ENCODE assay signal across 28 mouse cellular contexts in genomic region chr9:118179136-118180025, GRCm38 (mm10). TPM values are rescaled to one million over a fixed set of nuclear protein-coding genes. Genes with fewer than 3 reads are reported as not detected.
DNase-seq lines count a peak whose midpoint lies in the region; ATAC-seq and TF ChIP-seq lines count a peak whose summit lies in the region.
"Had no signal": no experiment of that assay in that cellular context is flagged by ENCODE, and none has a peak within 500 bp of the region (broad histone marks: within the 10 kb centered on the region; RNA-seq: fewer than 3 reads in every experiment).

No protein-coding gene starts in this region.

- H3K4me3 ChIP-seq in hindbrain, postnatal 0 days (ENCODE audit: low read length) = no peak overlapping the region
- no peak overlapping the region for H3K4me3 ChIP-seq in hindbrain, embryonic 12.5 days
- H3K4me3 ChIP-seq in hindbrain, embryonic 13.5 days = no peak overlapping the region
- H3K4me3 ChIP-seq: embryonic facial prominence, embryonic 12.5 days; heart, embryonic 12.5 days; hindbrain, embryonic 15.5 days; intestine, embryonic 15.5 days; left cerebral cortex, adult 2 months; liver, embryonic 12.5 days; neural tube, embryonic 13.5 days had no signal

- intact Hi-C loops in gastrocnemius, postnatal 36 days (cut with DNase I) = no loop called here

- 71% methylated on average over 18 of the region's 18 CpGs for WGBS in hindbrain, postnatal 0 days
- 88% methylated on average over 18 of the region's 18 CpGs for WGBS in hindbrain, embryonic 12.5 days
- WGBS in hindbrain, embryonic 13.5 days = 88% methylated on average over 18 of the region's 18 CpGs

- no peaks in the 10 kb centered on the region for H3K36me3 ChIP-seq in hindbrain, postnatal 0 days (ENCODE audit: insufficient read depth, low read length)
- H3K36me3 ChIP-seq in hindbrain, embryonic 12.5 days = no peaks in the 10 kb centered on the region
- no peaks in the 10 kb centered on the region for H3K36me3 ChIP-seq in hindbrain, embryonic 13.5 days
- H3K36me3 ChIP-seq: embryonic facial prominence, embryonic 12.5 days; heart, embryonic 12.5 days; hindbrain, embryonic 15.5 days; intestine, embryonic 15.5 days; liver, embryonic 12.5 days; neural tube, embryonic 13.5 days had no signal

- no peaks in the 10 kb centered on the region for H3K9me3 ChIP-seq in hindbrain, postnatal 0 days (ENCODE audit: low read length)
- no peaks in the 10 kb centered on the region for H3K9me3 ChIP-seq in hindbrain, embryonic 12.5 days (replicated peaks)
- H3K9me3 ChIP-seq in hindbrain, embryonic 13.5 days = no peaks in the 10 kb centered on the region
- H3K9me3 ChIP-seq: embryonic facial prominence, embryonic 12.5 days; heart, embryonic 12.5 days; hindbrain, embryonic 15.5 days; intestine, embryonic 15.5 days; liver, embryonic 12.5 days; neural tube, embryonic 13.5 days had no signal

- DNase-seq in hindbrain, postnatal 0 days (ENCODE audit: low spot score) = peak; percentile 29
- DNase-seq in cerebellum, adult 11 months = peak; percentile 52
- peak; percentile 61 to 65 for DNase-seq in cerebellum, adult 18-20 months
- DNase-seq in cerebellum, postnatal 10 days = peak; percentile 60 to 66
- DNase-seq in gastrocnemius, postnatal 36 days = no peak
- no peak for DNase-seq in layer of hippocampus, postnatal 14 days (ENCODE audit: low spot score in 2 of 2)
- DNase-seq: adrenal gland, postnatal 25 days; B cell, adult 2 months; embryo, embryonic 11 days; forebrain, postnatal 0 days; gastrocnemius, postnatal 14 days; heart, adult 18-20 months; heart, postnatal 4 days; kidney, adult 8-10 months; liver, postnatal 0 days; lung, postnatal 36 days; right cerebral cortex, postnatal 14 days had no signal

- H3K9ac ChIP-seq in hindbrain, postnatal 0 days (replicated peaks; ENCODE audit: low read length) = no peak overlapping the region
- H3K9ac ChIP-seq in hindbrain, embryonic 12.5 days = no peak overlapping the region
- no peak overlapping the region for H3K9ac ChIP-seq in hindbrain, embryonic 13.5 days
- H3K9ac ChIP-seq: embryonic facial prominence, embryonic 12.5 days; forebrain, postnatal 0 days; heart, embryonic 12.5 days; hindbrain, embryonic 15.5 days; intestine, embryonic 15.5 days; liver, embryonic 12.5 days; liver, postnatal 0 days; neural tube, embryonic 13.5 days had no signal

- TF ChIP-seq CTCF in hindbrain, postnatal 0 days (IDR thresholded peaks at IDR 0.05; ENCODE audit: low read depth) = no peak

- H3K4me1 ChIP-seq in hindbrain, postnatal 0 days (ENCODE audit: insufficient read depth, low read length) = no peaks in the 10 kb centered on the region
- no peaks in the 10 kb centered on the region for H3K4me1 ChIP-seq in hindbrain, embryonic 12.5 days
- H3K4me1 ChIP-seq in hindbrain, embryonic 13.5 days (replicated peaks) = no peaks in the 10 kb centered on the region
- H3K4me1 ChIP-seq: embryonic facial prominence, embryonic 12.5 days; heart, embryonic 12.5 days; hindbrain, embryonic 15.5 days; intestine, embryonic 15.5 days; liver, embryonic 12.5 days; neural tube, embryonic 13.5 days had no signal

- no peak overlapping the region for H3K4me2 ChIP-seq in hindbrain, postnatal 0 days (ENCODE audit: low read depth, low read length)
- no peak overlapping the region for H3K4me2 ChIP-seq in hindbrain, embryonic 12.5 days (replicated peaks)
- H3K4me2 ChIP-seq in hindbrain, embryonic 13.5 days = no peak overlapping the region
- H3K4me2 ChIP-seq: embryonic facial prominence, embryonic 12.5 days; heart, embryonic 12.5 days; hindbrain, embryonic 15.5 days; intestine, embryonic 15.5 days; liver, embryonic 12.5 days; midbrain, embryonic 11.5 days; neural tube, embryonic 13.5 days had no signal

- H3K27me3 ChIP-seq in hindbrain, postnatal 0 days (ENCODE audit: insufficient read depth, low read length) = no peaks in the 10 kb centered on the region
- no peaks in the 10 kb centered on the region for H3K27me3 ChIP-seq in hindbrain, embryonic 12.5 days
- H3K27me3 ChIP-seq in hindbrain, embryonic 13.5 days = no peaks in the 10 kb centered on the region
- H3K27me3 ChIP-seq: embryonic facial prominence, embryonic 12.5 days; heart, embryonic 12.5 days; hindbrain, embryonic 15.5 days; intestine, embryonic 15.5 days; liver, embryonic 12.5 days; neural tube, embryonic 13.5 days had no signal

- H3K27ac ChIP-seq in hindbrain, postnatal 0 days = peak overlapping the region; percentile 64; the same call in 1 of the 2 replicates
- H3K27ac ChIP-seq in hindbrain, embryonic 12.5 days = no peak overlapping the region
- no peak overlapping the region for H3K27ac ChIP-seq in hindbrain, embryonic 13.5 days
- H3K27ac ChIP-seq: embryonic facial prominence, embryonic 12.5 days; hindbrain, embryonic 15.5 days; intestine, embryonic 15.5 days; kidney, postnatal 0 days; left cerebral cortex, adult 2 months; liver, embryonic 12.5 days; neural tube, embryonic 13.5 days had no signal

- peak; percentile 35; the same call in 1 of the 2 replicates for ATAC-seq in hindbrain, postnatal 0 days
- no peak for ATAC-seq in hindbrain, embryonic 12.5 days (ENCODE audit: low FRiP score)
- no peak for ATAC-seq in hindbrain, embryonic 13.5 days (ENCODE audit: low FRiP score)
- ATAC-seq: forebrain, postnatal 0 days; intestine, embryonic 15.5 days; liver, embryonic 12.5 days; liver, postnatal 0 days had no signal

RNA-seq across cellular contexts. Expression of gene Cmc1, which starts 29.4 kb away (rescaled TPM):
- total RNA-seq in hindbrain, postnatal 0 days (2014; rRNA removed) = 2.0 and 2.3 TPM in 2 replicates
- polyA plus RNA-seq in hindbrain, postnatal 0 days (2015; fragmentation: Nextera tagmentation; extraction: Ambion mirVana) = 44.5 and 51.9 TPM in 2 replicates
- polyA plus RNA-seq in hindbrain, embryonic 12.5 days (2016; fragmentation: Nextera tagmentation; extraction: Ambion mirVana) = 41.7 and 45.4 TPM in 2 replicates
- total RNA-seq in gastrocnemius, postnatal 36 days (2021) = 10 to 100 TPM; 18.0 to 22.4 TPM
- total RNA-seq in layer of hippocampus, postnatal 14 days (2021) = 10 to 100 TPM; 11.3 to 12.9 TPM
- polyA plus RNA-seq in hindbrain, embryonic 13.5 days (2015; fragmentation: Nextera tagmentation; extraction: Ambion mirVana) = 39.5 and 43.5 TPM in 2 replicates

Comparison
In these comparisons a context has a peak if more than half of its experiments do, and no peak if none do; other contexts are left out.
1. DNase-seq: peak in hindbrain, postnatal 0 days (single experiment), cerebellum, adult 11 months (single experiment), cerebellum, adult 18-20 months (2 of 2) and cerebellum, postnatal 10 days (2 of 2); none in gastrocnemius, postnatal 36 days (0 of 2) and layer of hippocampus, postnatal 14 days (0 of 2).